Mouse (Mus musculus): ENCODE data around the gene Stk38. TPM values are rescaled to one million over a fixed set of nuclear protein-coding genes. Genes with fewer than 3 reads are reported as not detected.

Stk38 gene
- polyA plus RNA-seq, 1 experiment from 2014 or later = 90.1 TPM

DNA sequence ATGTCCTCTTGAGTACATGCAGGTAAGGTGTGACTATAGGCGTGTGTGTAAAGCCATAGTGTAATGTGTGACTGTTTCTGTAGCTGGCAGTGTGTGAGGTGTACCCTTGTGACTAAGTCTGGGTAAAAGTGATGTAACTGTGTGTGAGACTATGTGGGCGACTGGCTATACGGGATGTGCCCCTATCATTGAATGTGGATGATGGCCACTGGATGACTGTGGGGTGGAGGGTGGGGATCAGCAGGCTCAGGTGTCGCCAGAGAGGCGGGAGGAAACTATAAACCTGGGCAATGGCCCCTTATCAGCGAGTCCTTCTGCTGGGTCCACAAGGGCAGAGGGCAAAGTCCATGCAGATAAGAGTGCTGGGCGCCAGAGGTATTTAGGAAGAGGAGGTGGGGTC, 42.1 kb upstream of the Stk38 start:
- no peak overlapping the region for H3K9ac ChIP-seq (ENCODE audit: low read depth, low read length)
- 0 out of 2 replicates have a peak overlapping the region, but pooled peaks have one; percentile 1 for H3K4me2 ChIP-seq
- H3K4me1 ChIP-seq (replicated peaks; ENCODE audit: control insufficient read depth, insufficient read depth, low read length) = peaks cover 14% of the 10 kb centered on the region
- DNase-seq (ENCODE audit: low spot score) (no peak), ATAC-seq (replicated peaks; ENCODE audit: low FRiP score) (no peak)
- 60% methylated on average over 7 of the region's 7 CpGs for WGBS
- H3K27ac ChIP-seq (ENCODE audit: low read depth, low read length) = no peak overlapping the region
- peaks cover 19% of the 10 kb centered on the region for H3K36me3 ChIP-seq (ENCODE audit: control insufficient read depth, insufficient read depth, low read length)
- H3K9me3 ChIP-seq (ENCODE audit: control insufficient read depth, low read length) = no peaks in the 10 kb centered on the region
- no peaks in the 10 kb centered on the region for H3K27me3 ChIP-seq (replicated peaks; ENCODE audit: control insufficient read depth, insufficient read depth, low read length)
- H3K4me3 ChIP-seq (ENCODE audit: low read depth, low read length) = no peak overlapping the region

DNA sequence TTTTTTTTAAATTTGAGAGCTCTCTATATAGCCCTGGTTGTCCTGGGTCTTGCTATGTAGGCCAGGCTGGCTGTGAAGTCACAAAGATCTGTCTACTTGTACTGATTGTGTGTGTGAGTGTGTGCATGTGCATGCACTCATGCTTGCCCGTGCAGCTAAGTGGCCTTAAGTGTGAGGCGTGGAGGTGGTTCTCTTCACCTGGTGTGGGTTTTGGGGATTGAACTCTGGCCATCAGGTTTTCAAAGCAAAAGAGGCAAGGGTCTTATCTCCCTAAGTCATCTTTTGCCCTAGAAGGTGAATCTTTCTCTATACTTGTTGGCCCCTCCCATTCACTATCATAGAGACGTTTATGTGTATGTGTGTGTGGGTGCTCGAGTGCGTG, 41.7 kb upstream of the Stk38 start:
- Histone ChIP-seq H3K27me3 (replicated peaks; ENCODE audit: control insufficient read depth, insufficient read depth, low read length) (no peaks in the 10 kb centered on the region), H3K27ac (ENCODE audit: low read depth, low read length) (no peak overlapping the region), H3K4me3 (ENCODE audit: low read depth, low read length) (no peak overlapping the region), H3K4me2 (0 out of 2 replicates have a peak overlapping the region, but pooled peaks have one; percentile 1), H3K36me3 (ENCODE audit: control insufficient read depth, insufficient read depth, low read length) (peaks cover 23% of the 10 kb centered on the region), H3K9me3 (ENCODE audit: control insufficient read depth, low read length) (no peaks in the 10 kb centered on the region), H3K4me1 (replicated peaks; ENCODE audit: control insufficient read depth, insufficient read depth, low read length) (peaks cover 14% of the 10 kb centered on the region), H3K9ac (ENCODE audit: low read depth, low read length) (no peak overlapping the region)
- no peak for ATAC-seq (replicated peaks; ENCODE audit: low FRiP score)
- DNase-seq (ENCODE audit: low spot score) = no peak
- 70% methylated on average over 5 of the region's 5 CpGs for WGBS

DNA sequence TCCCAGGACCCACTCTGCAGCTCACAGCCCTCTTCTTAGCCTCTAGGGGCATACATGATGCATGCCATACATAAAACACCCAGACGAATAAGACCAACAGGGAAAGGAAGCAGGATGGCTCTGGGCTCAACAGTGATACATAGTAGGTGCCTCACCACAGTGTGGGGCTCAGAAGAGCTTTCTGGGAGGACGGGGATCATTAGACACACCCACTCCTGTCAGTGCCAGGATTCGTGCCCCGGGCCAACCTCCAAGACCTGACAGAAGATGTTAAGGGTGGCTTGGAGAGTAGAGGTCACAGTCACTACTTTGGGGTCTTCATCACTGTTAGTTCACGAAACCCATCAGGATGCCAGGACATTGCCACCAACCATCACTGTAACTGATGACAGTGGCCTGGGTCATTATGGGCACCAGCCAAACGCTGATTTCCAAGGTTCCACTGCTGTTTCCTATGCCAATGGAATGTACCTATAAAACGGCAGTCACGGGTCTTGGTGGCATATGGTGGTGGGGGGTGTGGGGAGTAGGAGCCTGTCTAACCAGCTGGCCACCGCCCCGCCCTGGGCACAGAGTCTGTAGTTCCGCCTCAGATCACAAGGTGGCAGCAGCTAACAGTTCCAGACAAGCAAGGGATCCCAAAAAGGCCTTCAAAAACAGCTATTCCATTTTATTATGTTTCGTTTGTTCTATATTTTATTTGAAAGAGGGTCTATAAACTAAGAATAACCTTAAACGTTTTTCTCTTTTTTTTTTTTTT, 41.1 kb upstream of the Stk38 start:
- no peak overlapping the region for H3K9ac ChIP-seq (ENCODE audit: low read depth, low read length)
- H3K4me1 ChIP-seq (replicated peaks; ENCODE audit: control insufficient read depth, insufficient read depth, low read length) = peaks cover 14% of the 10 kb centered on the region
- H3K27ac ChIP-seq (ENCODE audit: low read depth, low read length) = no peak overlapping the region
- no peaks in the 10 kb centered on the region for H3K27me3 ChIP-seq (replicated peaks; ENCODE audit: control insufficient read depth, insufficient read depth, low read length)
- peak; percentile 80 for DNase-seq (ENCODE audit: low spot score)
- H3K4me3 ChIP-seq (ENCODE audit: low read depth, low read length) = no peak overlapping the region
- H3K9me3 ChIP-seq (ENCODE audit: control insufficient read depth, low read length) = no peaks in the 10 kb centered on the region
- WGBS = 23% methylated on average over 13 of the region's 13 CpGs
- no peak overlapping the region for H3K4me2 ChIP-seq
- ATAC-seq (replicated peaks; ENCODE audit: low FRiP score) = peak; percentile 30; the same call in 1 of the 2 replicates
- H3K36me3 ChIP-seq (ENCODE audit: control insufficient read depth, insufficient read depth, low read length) = peaks cover 29% of the 10 kb centered on the region

DNA sequence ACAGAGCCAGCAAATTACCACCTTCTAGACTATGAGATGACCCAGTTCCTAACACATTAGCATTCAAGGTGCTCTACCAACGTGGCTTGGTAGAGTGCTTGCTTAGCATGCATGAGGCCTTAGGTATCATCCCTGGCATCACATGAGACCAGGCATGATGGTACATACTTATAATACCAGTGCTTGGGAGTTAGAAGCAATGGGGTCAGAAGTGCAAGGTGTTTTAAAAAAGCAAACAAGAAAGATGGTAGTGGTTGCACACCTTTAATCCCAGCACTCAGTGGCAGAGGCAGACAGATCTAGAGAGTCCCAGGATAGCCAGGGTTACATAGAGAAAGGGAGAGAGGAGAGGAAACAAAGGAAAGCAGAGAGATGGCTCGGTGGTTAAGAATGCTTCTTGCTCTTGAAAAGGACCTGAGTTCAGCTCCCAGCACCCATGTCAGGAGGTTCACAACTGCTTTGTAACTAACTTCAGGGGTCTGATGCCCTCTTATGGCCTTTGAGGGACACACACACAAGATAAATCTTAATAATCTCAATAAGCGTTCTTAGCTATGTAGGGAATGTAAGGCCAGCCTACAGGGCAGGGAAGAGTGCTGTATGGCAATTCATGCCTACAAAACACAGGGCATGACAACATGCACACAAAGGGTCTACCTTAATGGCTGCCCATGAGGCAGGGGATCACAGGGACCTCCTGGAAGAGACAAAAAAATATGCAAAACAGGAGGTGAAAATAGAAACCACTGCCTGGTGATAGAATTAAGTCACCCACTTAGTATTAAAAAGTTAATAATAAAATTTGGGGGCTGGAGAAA, 40.1 kb upstream of the Stk38 start:
- ATAC-seq (replicated peaks; ENCODE audit: low FRiP score) = no peak
- Histone ChIP-seq H3K4me3 (ENCODE audit: low read depth, low read length) (no peak overlapping the region), H3K27ac (ENCODE audit: low read depth, low read length) (no peak overlapping the region), H3K9me3 (ENCODE audit: control insufficient read depth, low read length) (no peaks in the 10 kb centered on the region), H3K27me3 (replicated peaks; ENCODE audit: control insufficient read depth, insufficient read depth, low read length) (no peaks in the 10 kb centered on the region), H3K4me1 (replicated peaks; ENCODE audit: control insufficient read depth, insufficient read depth, low read length) (peaks cover 14% of the 10 kb centered on the region), H3K36me3 (ENCODE audit: control insufficient read depth, insufficient read depth, low read length) (peaks cover 37% of the 10 kb centered on the region), H3K4me2 (no peak overlapping the region), H3K9ac (ENCODE audit: low read depth, low read length) (no peak overlapping the region)
- no peak for DNase-seq (ENCODE audit: low spot score)
- 63% methylated on average over 3 of the region's 3 CpGs for WGBS

DNA sequence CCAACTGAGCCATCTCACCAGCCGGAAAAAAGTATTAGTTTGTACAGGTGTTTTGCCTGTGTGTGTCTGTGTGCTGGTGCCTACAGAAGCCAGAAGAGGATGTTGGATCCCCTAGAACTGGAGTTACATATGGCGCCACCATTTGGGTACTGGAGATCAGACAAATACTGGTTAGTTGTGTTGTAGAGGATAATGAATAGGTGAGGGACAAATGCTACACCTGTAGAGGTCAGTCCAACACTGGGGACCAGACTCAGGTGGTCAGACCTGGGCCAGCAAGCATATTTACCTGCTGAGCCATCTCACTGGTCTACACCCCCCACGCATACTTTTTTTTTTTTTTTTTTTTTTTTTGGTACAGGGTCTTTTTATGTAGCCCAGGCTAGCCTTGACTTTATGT, 39.1 kb upstream of the Stk38 start:
- H3K4me2 ChIP-seq = no peak overlapping the region
- ATAC-seq (replicated peaks; ENCODE audit: low FRiP score) = no peak
- H3K27ac ChIP-seq (ENCODE audit: low read depth, low read length) = no peak overlapping the region
- peaks cover 42% of the 10 kb centered on the region for H3K36me3 ChIP-seq (ENCODE audit: control insufficient read depth, insufficient read depth, low read length)
- WGBS = 89% methylated on average over 3 of the region's 3 CpGs
- no peak overlapping the region for H3K4me3 ChIP-seq (ENCODE audit: low read depth, low read length)
- H3K27me3 ChIP-seq (replicated peaks; ENCODE audit: control insufficient read depth, insufficient read depth, low read length) = no peaks in the 10 kb centered on the region
- peaks cover 14% of the 10 kb centered on the region for H3K4me1 ChIP-seq (replicated peaks; ENCODE audit: control insufficient read depth, insufficient read depth, low read length)
- no peaks in the 10 kb centered on the region for H3K9me3 ChIP-seq (ENCODE audit: control insufficient read depth, low read length)
- no peak overlapping the region for H3K9ac ChIP-seq (ENCODE audit: low read depth, low read length)
- no peak for DNase-seq (ENCODE audit: low spot score)

DNA sequence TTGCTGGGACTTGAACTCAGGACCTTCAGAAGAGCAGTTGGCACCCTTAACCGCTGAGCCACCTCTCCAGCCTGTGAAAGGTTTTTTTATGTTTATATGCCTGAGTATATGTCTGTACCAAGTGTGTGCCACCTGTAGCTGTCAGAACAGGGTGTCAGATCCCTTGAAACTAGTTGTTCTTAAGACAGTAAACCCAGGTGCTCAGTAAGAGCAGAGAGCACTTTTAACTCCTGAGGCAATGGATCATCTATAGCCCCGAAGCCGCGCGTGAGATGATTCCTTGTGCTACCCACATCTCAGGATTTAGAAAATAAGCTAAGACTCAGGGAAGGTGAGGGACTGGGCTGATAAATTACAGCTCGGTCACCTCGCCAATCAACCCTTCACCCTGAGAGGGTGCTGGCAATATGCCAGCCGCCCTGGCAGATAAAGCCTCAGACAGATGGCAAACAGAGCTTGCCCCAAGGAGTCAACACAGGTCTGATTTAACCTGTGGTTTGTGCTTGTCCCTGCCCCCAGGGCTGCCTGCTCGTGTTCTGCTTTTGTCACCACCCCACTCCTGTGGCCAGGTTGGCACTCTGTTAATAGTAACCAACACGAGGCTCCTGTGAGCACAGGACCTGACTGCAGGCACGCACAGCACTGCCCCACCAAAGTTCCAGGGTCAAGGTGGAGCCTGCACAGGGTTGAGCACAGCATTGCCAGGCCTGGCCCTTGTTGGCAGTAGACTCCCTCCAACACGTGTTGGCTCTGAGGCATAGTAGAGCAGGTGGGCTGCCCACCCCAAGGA, 38.1 kb upstream of the Stk38 start:
- no peaks in the 10 kb centered on the region for H3K27me3 ChIP-seq (replicated peaks; ENCODE audit: control insufficient read depth, insufficient read depth, low read length)
- H3K9me3 ChIP-seq (ENCODE audit: control insufficient read depth, low read length) = no peaks in the 10 kb centered on the region
- no peak overlapping the region for H3K4me2 ChIP-seq
- H3K36me3 ChIP-seq (ENCODE audit: control insufficient read depth, insufficient read depth, low read length) = peaks cover 43% of the 10 kb centered on the region
- no peak overlapping the region for H3K9ac ChIP-seq (ENCODE audit: low read depth, low read length)
- ATAC-seq (replicated peaks; ENCODE audit: low FRiP score) (0 out of 2 replicates have a peak, but pooled peaks have one; percentile 14), DNase-seq (ENCODE audit: low spot score) (peak; percentile 65)
- H3K4me1 ChIP-seq (replicated peaks; ENCODE audit: control insufficient read depth, insufficient read depth, low read length) = peaks cover 11% of the 10 kb centered on the region
- H3K27ac ChIP-seq (ENCODE audit: low read depth, low read length) = no peak overlapping the region
- H3K4me3 ChIP-seq (ENCODE audit: low read depth, low read length) = no peak overlapping the region
- WGBS = 74% methylated on average over 12 of the region's 12 CpGs

DNA sequence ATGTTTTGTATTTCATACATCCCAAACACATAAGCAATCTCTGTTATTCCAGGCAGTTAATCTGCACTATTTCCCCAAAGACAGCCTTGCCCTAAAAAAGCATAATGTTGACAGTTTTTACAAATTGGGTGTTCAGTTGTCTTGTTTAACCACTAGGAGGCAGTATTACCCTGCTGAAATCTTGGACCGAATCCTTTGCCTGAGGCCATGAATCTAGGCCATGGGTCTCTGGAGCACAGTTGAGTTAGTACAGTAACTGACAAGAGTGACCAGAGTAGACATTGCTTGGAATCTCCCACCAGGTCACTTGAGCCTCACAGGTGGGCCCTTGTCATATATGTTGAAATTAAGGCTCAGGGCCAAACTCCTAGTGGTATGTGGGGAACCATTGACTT, 37.1 kb upstream of the Stk38 start:
- Histone ChIP-seq H3K4me2 (no peak overlapping the region), H3K9ac (ENCODE audit: low read depth, low read length) (no peak overlapping the region), H3K4me1 (replicated peaks; ENCODE audit: control insufficient read depth, insufficient read depth, low read length) (peaks cover 12% of the 10 kb centered on the region), H3K9me3 (ENCODE audit: control insufficient read depth, low read length) (no peaks in the 10 kb centered on the region), H3K27ac (ENCODE audit: low read depth, low read length) (no peak overlapping the region), H3K36me3 (ENCODE audit: control insufficient read depth, insufficient read depth, low read length) (peaks cover 52% of the 10 kb centered on the region), H3K27me3 (replicated peaks; ENCODE audit: control insufficient read depth, insufficient read depth, low read length) (no peaks in the 10 kb centered on the region), H3K4me3 (ENCODE audit: low read depth, low read length) (no peak overlapping the region)
- WGBS = 73% methylated on average over 1 of the region's 1 CpGs
- ATAC-seq (replicated peaks; ENCODE audit: low FRiP score) = no peak
- DNase-seq (ENCODE audit: low spot score) = no peak

DNA sequence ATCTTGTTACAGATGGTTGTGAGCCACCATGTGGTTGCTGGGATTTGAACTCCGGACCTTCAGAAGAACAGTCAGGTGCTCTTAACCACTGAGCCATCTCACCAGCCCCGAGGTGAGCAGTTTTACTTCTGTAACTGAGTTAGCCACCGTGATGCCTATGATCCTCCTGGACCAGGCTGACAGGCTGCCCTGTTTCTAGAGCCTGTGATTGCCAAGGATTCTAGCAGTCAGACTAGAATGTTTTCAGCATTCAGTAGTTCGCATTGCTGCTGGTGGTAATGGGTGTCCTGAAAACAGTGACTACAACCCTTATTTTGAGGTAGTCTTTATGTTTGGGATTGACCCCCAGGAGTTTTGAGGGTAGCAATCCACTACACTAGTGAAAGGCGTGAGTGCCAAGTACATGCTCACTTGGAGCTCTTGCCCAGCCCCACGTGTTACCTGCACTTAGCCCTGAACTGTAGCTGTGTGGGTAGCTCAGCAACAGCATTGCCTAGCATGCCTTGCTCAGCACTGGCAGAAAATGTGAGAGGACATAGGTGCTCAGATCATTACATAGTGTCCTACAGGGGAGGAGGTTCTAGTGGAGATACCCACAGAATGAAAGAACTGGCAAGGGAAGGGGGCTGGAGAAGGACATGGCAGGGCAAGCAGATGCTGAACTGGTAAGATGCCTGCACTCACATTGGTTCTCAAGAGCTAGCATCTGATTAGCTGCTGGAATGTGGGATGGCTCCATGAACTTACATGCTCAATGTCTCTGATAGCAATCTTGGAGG, 36.5 kb upstream of the Stk38 start:
- H3K4me3 ChIP-seq (ENCODE audit: low read depth, low read length) = no peak overlapping the region
- H3K27ac ChIP-seq (ENCODE audit: low read depth, low read length) = no peak overlapping the region
- peaks cover 11% of the 10 kb centered on the region for H3K4me1 ChIP-seq (replicated peaks; ENCODE audit: control insufficient read depth, insufficient read depth, low read length)
- no peak for DNase-seq (ENCODE audit: low spot score)
- H3K9me3 ChIP-seq (ENCODE audit: control insufficient read depth, low read length) = no peaks in the 10 kb centered on the region
- H3K4me2 ChIP-seq = no peak overlapping the region
- H3K36me3 ChIP-seq (ENCODE audit: control insufficient read depth, insufficient read depth, low read length) = peaks cover 57% of the 10 kb centered on the region
- WGBS = 86% methylated on average over 6 of the region's 6 CpGs
- ATAC-seq (replicated peaks; ENCODE audit: low FRiP score) = peak; percentile 30; the same call in 1 of the 2 replicates
- no peaks in the 10 kb centered on the region for H3K27me3 ChIP-seq (replicated peaks; ENCODE audit: control insufficient read depth, insufficient read depth, low read length)
- H3K9ac ChIP-seq (ENCODE audit: low read depth, low read length) = no peak overlapping the region

Measured in liver, embryonic 11.5 days (tissue).